Mouse (Mus musculus) heart, adult 2 months (tissue): ENCODE data around the gene Gm3285. TPM values are rescaled to one million over a fixed set of nuclear protein-coding genes. Genes with fewer than 3 reads are reported as not detected.

Experiments
- DNase-seq, 2 experiments: peaks; one replicate each; pipeline ENCODE4 v3.0.0; 2021
- H3K27ac ChIP-seq: fragments of 200-600 bp; 2 replicates; pipeline ENCODE4 v1.8.1; 2022
- H3K27me3 ChIP-seq: fragments of 200-500 bp; 2 replicates; pipeline ENCODE4 v1.6.1; 2012; ENCODE audit warnings: mild to moderate bottlenecking, low read length, inconsistent platforms, mixed read lengths; ENCODE audit not compliant: control insufficient read depth, insufficient read depth
- H3K36me3 ChIP-seq: fragments of 200-500 bp; 2 replicates; pipeline ENCODE4 v1.6.1; 2012; ENCODE audit warnings: low read length, inconsistent platforms; ENCODE audit not compliant: control insufficient read depth, insufficient read depth
- H3K4me1 ChIP-seq: fragments of 200-500 bp; 2 replicates; pipeline ENCODE4 v1.6.1; 2011; ENCODE audit warnings: low read length; ENCODE audit not compliant: control insufficient read depth, insufficient read depth
- H3K4me3 ChIP-seq: fragments of 200-600 bp; 2 replicates; pipeline ENCODE4 v1.8.1; 2022
- H3K79me2 ChIP-seq: fragments of 200-500 bp; replicated peaks from 2 replicates; pipeline ENCODE4 v1.6.1; 2012; ENCODE audit warnings: mild to moderate bottlenecking, inconsistent platforms, low read length, moderate library complexity, mixed read lengths; ENCODE audit not compliant: control insufficient read depth, insufficient read depth
- H3K9ac ChIP-seq: fragments of 200-500 bp; 2 replicates; pipeline ENCODE4 v1.6.1; 2012; ENCODE audit warnings: low read depth, mild to moderate bottlenecking, control low read depth, inconsistent platforms, low read length, mixed read lengths
- CTCF ChIP-seq: fragments of 200-600 bp; IDR thresholded peaks from 2 replicates; pipeline ENCODE4 v1.8.1; 2022; ENCODE audit warnings: antibody characterized with exemption, mild to moderate bottlenecking, moderate library complexity
- EP300 ChIP-seq: fragments of 200-500 bp; IDR thresholded peaks from 2 replicates; pipeline ENCODE4 v1.6.1; 2011; ENCODE audit warnings: low read depth, low read length, control low read depth; ENCODE audit not compliant: insufficient read depth
- POLR2A ChIP-seq: fragments of 200-500 bp; IDR thresholded peaks from 2 replicates; pipeline ENCODE4 v1.6.1; 2011; ENCODE audit warnings: mild to moderate bottlenecking, low read depth, low read length, control low read depth; ENCODE audit not compliant: insufficient read depth
- WGBS: fragments of 180-500 bp; shearing (Covaris S2); methylation state at CpG from one replicate; pipeline ENCODE4 v1.1.7; 2018; 5-methylcytosine and 5-hydroxymethylcytosine counted together
- intact Hi-C: fragments of 180-260 bp; cut with DNase I; formaldehyde crosslinking; loops from one replicate; pipeline ENCODE4 v1.15.1; 2025
- polyA plus RNA-seq: library from polyadenylated mRNA; depleted of rRNA; stranded (reverse); fragments of >200 nt; gene quantifications from 2 replicates; pipeline ENCODE4 v1.2.3, GENCODE M21; 2012; rRNA removed
- total RNA-seq, 2 experiments: library from RNA; stranded (reverse); gene quantifications; 2 replicates each; pipeline ENCODE4 v1.2.3; 2021

Gm3285 gene
- total and polyA plus RNA-seq, 3 experiments = not detected

GRCm38 (mm10) chr10:77901871-77902210 lies 40.1 kb downstream of the Gm3285 start:
- Histone ChIP-seq H3K4me1 (peaks cover 1% of the 10 kb centered on the region; the same call in 1 of the 2 replicates), H3K27me3 (no peaks in the 10 kb centered on the region), H3K27ac (no peak overlapping the region; the same call in 1 of the 2 replicates), H3K36me3 (no peaks in the 10 kb centered on the region), H3K9ac (peak overlapping the region; percentile 43), H3K79me2 (no peaks in the 10 kb centered on the region), H3K4me3 (peak overlapping the region; percentile 62)
- TF ChIP-seq CTCF = no peak
- no peak for TF ChIP-seq EP300
- TF ChIP-seq POLR2A = no peak
- intact Hi-C loops = no loop called here
- peak in 1 of 2 experiments; percentile 26 for DNase-seq
- 5% methylated on average over 14 of the region's 14 CpGs for WGBS

- Histone ChIP-seq H3K36me3 (no peaks in the 10 kb centered on the region), H3K4me3 (peak within 1 kb of the TSS; percentile 62), H3K9ac (peak within 1 kb of the TSS; percentile 43), H3K79me2 (no peaks in the 10 kb centered on the region), H3K4me1 (peaks cover 1% of the 10 kb centered on the region; the same call in 1 of the 2 replicates), H3K27ac (no peak within 1 kb of the TSS; the same call in 1 of the 2 replicates), H3K27me3 (no peaks in the 10 kb centered on the region)
- intact Hi-C loops = no loop called here
- TF ChIP-seq CTCF = peak; percentile 47
- TF ChIP-seq EP300 = no peak
- TF ChIP-seq POLR2A = no peak
- peak; percentile 38 to 46 for DNase-seq
- under 1% methylated on average over 41 of the region's 46 CpGs for WGBS
Observed at GRCm38 (mm10) chr10:77902211-77902893, 40.6 kb downstream of the Gm3285 start, which contains the start of gene Lrrc3. Gene Lrrc3, minus strand, starts transcription at chr10:77902536.

- intact Hi-C loops = no loop called here
- H3K36me3 ChIP-seq = no peaks in the 10 kb centered on the region
- H3K9ac ChIP-seq = no peak overlapping the region
- H3K27me3 ChIP-seq = no peaks in the 10 kb centered on the region
- no peaks in the 10 kb centered on the region for H3K79me2 ChIP-seq
- peak overlapping the region; percentile 36; the same call in 1 of the 2 replicates for H3K4me3 ChIP-seq
- peaks cover 1% of the 10 kb centered on the region; the same call in 1 of the 2 replicates for H3K4me1 ChIP-seq
- H3K27ac ChIP-seq = no peak overlapping the region
- 6% methylated on average over 35 of the region's 35 CpGs for WGBS
- DNase-seq = peak in 1 of 2 experiments; percentile 17
- TF ChIP-seq POLR2A (no peak), EP300 (no peak), CTCF (no peak)
Observed at GRCm38 (mm10) chr10:77902894-77903715, 41.3 kb downstream of the Gm3285 start.

Other genes starting within 250 kb of the Gm3285 start
Only the 30 nearest of the 31 such genes appear.
- gene Tspear, start 175.4 kb upstream of the Gm3285 start, total RNA-seq = not detected
- gene Tspear, start 175.4 kb upstream of the Gm3285 start, polyA plus RNA-seq = not detected in 2 replicates
- gene Gm19402, start 171.2 kb upstream of the Gm3285 start, total RNA-seq = not detected
- gene Gm19402, start 171.2 kb upstream of the Gm3285 start, polyA plus RNA-seq = not detected in 2 replicates
- gene Gm9508, start 164.7 kb upstream of the Gm3285 start, total RNA-seq = not detected
- not detected in 2 replicates for gene Gm9508, start 164.7 kb upstream of the Gm3285 start, polyA plus RNA-seq
- gene Gm10272, start 155.3 kb upstream of the Gm3285 start, total RNA-seq = not detected
- not detected in 2 replicates for gene Gm10272, start 155.3 kb upstream of the Gm3285 start, polyA plus RNA-seq
- gene Gm10024, start 150.5 kb upstream of the Gm3285 start, total RNA-seq = not detected
- not detected in 2 replicates for gene Gm10024, start 150.5 kb upstream of the Gm3285 start, polyA plus RNA-seq
- gene Gm10142, start 146.2 kb upstream of the Gm3285 start, total RNA-seq = not detected
- gene Gm10142, start 146.2 kb upstream of the Gm3285 start, polyA plus RNA-seq = not detected in 2 replicates
- not detected for gene Krtap12-1, start 141.4 kb upstream of the Gm3285 start, total RNA-seq
- not detected in 2 replicates for gene Krtap12-1, start 141.4 kb upstream of the Gm3285 start, polyA plus RNA-seq
- gene Gm10100, start 135.5 kb upstream of the Gm3285 start, total RNA-seq = not detected
- gene Gm10100, start 135.5 kb upstream of the Gm3285 start, polyA plus RNA-seq = not detected in 2 replicates
- not detected for gene Gm18596, start 119.3 kb upstream of the Gm3285 start, total RNA-seq
- not detected in 2 replicates for gene Gm18596, start 119.3 kb upstream of the Gm3285 start, polyA plus RNA-seq
- not detected for gene Gm9736, start 110.6 kb upstream of the Gm3285 start, total RNA-seq
- gene Gm9736, start 110.6 kb upstream of the Gm3285 start, polyA plus RNA-seq = not detected in 2 replicates
- not detected for gene Gm3233, start 102.3 kb upstream of the Gm3285 start, total RNA-seq
- gene Gm3233, start 102.3 kb upstream of the Gm3285 start, polyA plus RNA-seq = not detected in 2 replicates
- gene Gm3238, start 90.7 kb upstream of the Gm3285 start, total RNA-seq = not detected
- not detected in 2 replicates for gene Gm3238, start 90.7 kb upstream of the Gm3285 start, polyA plus RNA-seq
- not detected for gene Gm7138, start 85.0 kb upstream of the Gm3285 start, total RNA-seq
- not detected in 2 replicates for gene Gm7138, start 85.0 kb upstream of the Gm3285 start, polyA plus RNA-seq
- not detected for gene Gm3250, start 79.4 kb upstream of the Gm3285 start, total RNA-seq
- not detected in 2 replicates for gene Gm3250, start 79.4 kb upstream of the Gm3285 start, polyA plus RNA-seq
- not detected for gene Gm7137, start 73.8 kb upstream of the Gm3285 start, total RNA-seq
- gene Gm7137, start 73.8 kb upstream of the Gm3285 start, polyA plus RNA-seq = not detected in 2 replicates
- not detected for gene Gm9639, start 66.9 kb upstream of the Gm3285 start, total RNA-seq
- gene Gm9639, start 66.9 kb upstream of the Gm3285 start, polyA plus RNA-seq = not detected in 2 replicates
- not detected for gene Gm19668, start 62.8 kb upstream of the Gm3285 start, total RNA-seq
- not detected in 2 replicates for gene Gm19668, start 62.8 kb upstream of the Gm3285 start, polyA plus RNA-seq
- gene Gm9507, start 50.1 kb upstream of the Gm3285 start, total RNA-seq = not detected
- not detected in 2 replicates for gene Gm9507, start 50.1 kb upstream of the Gm3285 start, polyA plus RNA-seq
- not detected for gene Gm2696, start 47.3 kb upstream of the Gm3285 start, total RNA-seq
- not detected in 2 replicates for gene Gm2696, start 47.3 kb upstream of the Gm3285 start, polyA plus RNA-seq
- gene Krtap10-4, start 34.9 kb upstream of the Gm3285 start, total RNA-seq = not detected
- not detected in 2 replicates for gene Krtap10-4, start 34.9 kb upstream of the Gm3285 start, polyA plus RNA-seq
- gene Krtap10-10, start 26.0 kb upstream of the Gm3285 start, total RNA-seq = not detected
- gene Krtap10-10, start 26.0 kb upstream of the Gm3285 start, polyA plus RNA-seq = not detected in 2 replicates
- not detected for gene Gm36176, start 15.2 kb upstream of the Gm3285 start, total RNA-seq
- not detected in 2 replicates for gene Gm36176, start 15.2 kb upstream of the Gm3285 start, polyA plus RNA-seq
- gene Gm10318, start 9.1 kb upstream of the Gm3285 start, total RNA-seq = not detected
- not detected in 2 replicates for gene Gm10318, start 9.1 kb upstream of the Gm3285 start, polyA plus RNA-seq
- under 1 TPM; 0.57 to 0.86 TPM for gene Lrrc3, start 40.6 kb downstream of the Gm3285 start, total RNA-seq
- gene Lrrc3, start 40.6 kb downstream of the Gm3285 start, polyA plus RNA-seq = 0.62 and 0.85 TPM in 2 replicates
- under 1 TPM; 0.75 to 0.78 TPM for gene Trpm2, start 108.6 kb downstream of the Gm3285 start, total RNA-seq
- 0.53 and 0.55 TPM in 2 replicates for gene Trpm2, start 108.6 kb downstream of the Gm3285 start, polyA plus RNA-seq
- 10 to 100 TPM in 1 of 2 experiments, 1 to 10 TPM in 1; 8.9 to 10.7 TPM for gene 1810043G02Rik, start 116.5 kb downstream of the Gm3285 start, total RNA-seq
- gene 1810043G02Rik, start 116.5 kb downstream of the Gm3285 start, polyA plus RNA-seq = 21.7 and 24.9 TPM in 2 replicates
- 100 to 1,000 TPM; 109 to 115 TPM for gene Pfkl, start 148.1 kb downstream of the Gm3285 start, total RNA-seq
- gene Pfkl, start 148.1 kb downstream of the Gm3285 start, polyA plus RNA-seq = 101 and 156 TPM in 2 replicates
- gene Dnmt3l, start 180.0 kb downstream of the Gm3285 start, total RNA-seq = under 1 TPM in 1 of 2 experiments, not detected in 1; 0.21 TPM
- 0.10 and 0.79 TPM in 2 replicates for gene Dnmt3l, start 180.0 kb downstream of the Gm3285 start, polyA plus RNA-seq
- gene Aire, start 181.6 kb downstream of the Gm3285 start, total RNA-seq = not detected
- gene Aire, start 181.6 kb downstream of the Gm3285 start, polyA plus RNA-seq = 0.10 TPM in 1 of 2 replicates, not detected in the other
- gene Icosl, start 207.3 kb downstream of the Gm3285 start, total RNA-seq = 1 to 10 TPM; 5.8 to 7.6 TPM
- 8.4 and 9.2 TPM in 2 replicates for gene Icosl, start 207.3 kb downstream of the Gm3285 start, polyA plus RNA-seq